Mouse (Mus musculus) intestine, postnatal 0 days (tissue): ENCODE data around the gene Nln. TPM values are rescaled to one million over a fixed set of nuclear protein-coding genes. Genes with fewer than 3 reads are reported as not detected.

Experiments used
- ATAC-seq: fragments of 200-750 bp; cut with Nextera tagmentation; 2 replicates; pipeline ENCODE4 v1.8.0; 2017; ENCODE audit warnings: mild to moderate bottlenecking, moderate TSS enrichment, moderate library complexity
- H3K27ac ChIP-seq: fragments of 300-500 bp; sonication (generic); 2 replicates; pipeline ENCODE4 v1.5.1; 2014; ENCODE audit warnings: mild to moderate bottlenecking, low read depth, low read length, moderate library complexity
- H3K27me3 ChIP-seq: fragments of 300-500 bp; sonication (generic); replicated peaks from 2 replicates; pipeline ENCODE4 v1.6.1; 2014; ENCODE audit warnings: low read length, mixed read lengths; ENCODE audit not compliant: control insufficient read depth, insufficient read depth
- H3K36me3 ChIP-seq: fragments of 300-500 bp; sonication (generic); 2 replicates; pipeline ENCODE4 v1.6.1; 2014; ENCODE audit warnings: mild to moderate bottlenecking, moderate library complexity; ENCODE audit not compliant: control insufficient read depth, insufficient read depth
- H3K4me1 ChIP-seq: fragments of 300-500 bp; sonication (generic); replicated peaks from 2 replicates; pipeline ENCODE4 v1.6.1; 2014; ENCODE audit warnings: antibody characterized with exemption, low read length, mixed read lengths; ENCODE audit not compliant: control insufficient read depth, insufficient read depth
- H3K4me2 ChIP-seq: fragments of 300-500 bp; sonication (generic); replicated peaks from 2 replicates; pipeline ENCODE4 v1.6.1; 2014; ENCODE audit warnings: low read depth, mild to moderate bottlenecking, moderate library complexity
- H3K4me3 ChIP-seq: fragments of 300-500 bp; sonication (generic); 2 replicates; pipeline ENCODE4 v1.5.1; 2014; ENCODE audit warnings: low read depth, low read length
- H3K9ac ChIP-seq: fragments of 300-500 bp; sonication (generic); 2 replicates; pipeline ENCODE4 v1.6.1; 2014; ENCODE audit warnings: mild to moderate bottlenecking, low read depth, low read length
- H3K9me3 ChIP-seq: fragments of 300-500 bp; sonication (generic); 2 replicates; pipeline ENCODE4 v1.6.1; 2016; ENCODE audit warnings: mixed run types; ENCODE audit not compliant: control insufficient read depth
- CTCF ChIP-seq: sonication (generic); IDR thresholded peaks from 2 replicates; pipeline ENCODE4 v1.5.1; 2016; ENCODE audit warnings: low read depth, mild to moderate bottlenecking, control low read depth, antibody characterized with exemption, moderate library complexity
- WGBS: fragments of 180-500 bp; shearing (Covaris S2); extraction: QIAGEN DNeasy Blood & Tissue Kit; methylation state at CpG from one replicate; pipeline ENCODE4 v1.1.7; 2014; 5-methylcytosine and 5-hydroxymethylcytosine counted together
- polyA plus RNA-seq: library from polyadenylated mRNA; unstranded; fragments of >200 nt; fragmentation: Nextera tagmentation; extraction: Ambion mirVana; gene quantifications from 2 replicates; pipeline ENCODE4 v1.2.1, GENCODE M21; 2015

The Nln gene
- polyA plus RNA-seq, 1 experiment from 2014 or later, result 13.3 TPM

DNA sequence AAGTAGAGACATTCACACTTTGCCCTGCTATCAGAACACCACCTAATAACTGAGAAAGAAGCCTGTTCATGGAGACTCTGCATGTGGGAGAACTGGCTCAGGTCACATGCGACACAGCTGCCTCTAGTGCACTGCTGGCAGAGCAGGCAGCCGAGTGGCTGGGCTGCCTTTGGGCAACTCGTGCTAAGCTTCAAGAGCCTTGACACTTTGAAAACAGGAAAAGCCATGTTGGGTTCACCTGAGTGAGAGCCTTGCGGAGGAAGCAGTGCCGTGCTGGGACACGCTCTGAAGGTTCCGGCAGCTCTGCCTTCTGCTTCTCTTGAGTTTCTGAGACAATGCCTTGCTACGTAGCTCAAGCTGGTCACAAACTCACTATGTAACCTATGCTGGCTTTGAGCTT, 66.7 kb downstream of the Nln start:
- ATAC-seq, result no peak
- Histone ChIP-seq H3K4me2 (no peak overlapping the region), H3K9me3 (no peaks in the 10 kb centered on the region), H3K4me3 (no peak overlapping the region), H3K27ac (no peak overlapping the region), H3K27me3 (no peaks in the 10 kb centered on the region), H3K4me1 (peaks cover 8% of the 10 kb centered on the region; the same call in 1 of the 2 replicates), H3K36me3 (no peaks in the 10 kb centered on the region), H3K9ac (no peak overlapping the region)
- WGBS, result 83% methylated on average over 8 of the region's 8 CpGs
- no peak for TF ChIP-seq CTCF

DNA sequence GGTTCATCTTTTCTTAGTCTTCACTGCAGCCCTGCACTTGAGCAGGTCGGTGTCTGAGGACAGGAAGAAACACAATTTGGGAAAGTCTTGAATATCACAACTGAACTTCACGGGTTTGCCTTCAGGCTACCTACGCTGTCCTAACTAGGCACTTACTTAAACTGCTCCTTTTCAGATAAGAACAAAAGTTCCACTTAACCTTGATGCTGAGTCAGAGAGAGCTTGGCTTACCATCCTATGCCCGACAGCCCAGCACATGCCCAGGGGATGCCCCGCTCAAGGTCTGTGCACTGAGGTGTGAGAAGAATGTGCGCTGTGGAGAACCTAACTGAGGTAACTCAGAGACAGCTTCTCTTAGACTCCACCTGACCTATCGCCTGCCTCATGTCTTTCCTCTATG, 67.9 kb downstream of the Nln start:
- Histone ChIP-seq H3K27ac (peak overlapping the region; percentile 1; the same call in 1 of the 2 replicates), H3K36me3 (no peaks in the 10 kb centered on the region), H3K9ac (no peak overlapping the region), H3K4me1 (peaks cover 17% of the 10 kb centered on the region), H3K4me2 (no peak overlapping the region), H3K4me3 (no peak overlapping the region), H3K27me3 (no peaks in the 10 kb centered on the region), H3K9me3 (no peaks in the 10 kb centered on the region)
- ATAC-seq, result no peak
- TF ChIP-seq CTCF, result no peak
- WGBS, result 86% methylated on average over 7 of the region's 7 CpGs

GRCm38 (mm10) chr13:104040950-104041349, 68.5 kb downstream of the Nln start:
- no peak for TF ChIP-seq CTCF
- WGBS, result 34% methylated on average over 4 of the region's 4 CpGs
- Histone ChIP-seq H3K4me1 (peaks cover 19% of the 10 kb centered on the region), H3K9me3 (no peaks in the 10 kb centered on the region), H3K4me3 (no peak overlapping the region), H3K27me3 (no peaks in the 10 kb centered on the region), H3K27ac (no peak overlapping the region), H3K9ac (no peak overlapping the region), H3K36me3 (no peaks in the 10 kb centered on the region), H3K4me2 (no peak overlapping the region)
- ATAC-seq, result peak; percentile 66

DNA sequence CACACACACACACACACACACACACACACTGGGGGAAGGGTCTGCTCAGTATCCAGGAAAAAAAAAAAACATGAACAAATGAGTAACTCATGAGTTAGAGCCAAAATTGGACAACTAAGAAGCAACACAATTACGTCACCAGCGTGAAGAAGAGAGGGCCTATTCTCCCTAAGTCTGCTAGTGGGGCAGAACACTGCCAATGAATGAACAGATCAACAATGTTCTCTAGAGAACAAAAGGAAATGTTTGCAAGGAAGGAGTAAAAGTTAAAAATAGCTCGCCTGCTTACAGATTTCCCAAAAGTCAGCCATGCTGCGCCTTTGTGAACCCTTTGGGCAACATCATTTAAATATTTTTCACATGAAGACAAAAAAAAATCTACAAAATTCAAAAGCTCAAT, 69.6 kb downstream of the Nln start:
- H3K4me3 ChIP-seq, result no peak overlapping the region
- H3K4me1 ChIP-seq, result peaks cover 24% of the 10 kb centered on the region
- no peak for TF ChIP-seq CTCF
- no peaks in the 10 kb centered on the region for H3K9me3 ChIP-seq
- no peaks in the 10 kb centered on the region for H3K36me3 ChIP-seq
- no peak overlapping the region for H3K27ac ChIP-seq
- H3K4me2 ChIP-seq, result no peak overlapping the region
- no peak overlapping the region for H3K9ac ChIP-seq
- no peaks in the 10 kb centered on the region for H3K27me3 ChIP-seq
- no peak for ATAC-seq
- WGBS, result 78% methylated on average over 4 of the region's 4 CpGs

GRCm38 (mm10) chr13:104038891-104039290, 70.5 kb downstream of the Nln start:
- WGBS, result 86% methylated on average over 7 of the region's 7 CpGs
- Histone ChIP-seq H3K27me3 (no peaks in the 10 kb centered on the region), H3K27ac (no peak overlapping the region), H3K4me1 (peaks cover 29% of the 10 kb centered on the region), H3K9ac (no peak overlapping the region), H3K4me3 (no peak overlapping the region), H3K36me3 (no peaks in the 10 kb centered on the region), H3K9me3 (no peaks in the 10 kb centered on the region), H3K4me2 (no peak overlapping the region)
- no peak for ATAC-seq
- TF ChIP-seq CTCF, result no peak

- H3K4me1 ChIP-seq, result peaks cover 29% of the 10 kb centered on the region
- H3K27ac ChIP-seq, result peak overlapping the region; percentile 54
- no peak overlapping the region for H3K4me3 ChIP-seq
- no peak for ATAC-seq
- no peaks in the 10 kb centered on the region for H3K36me3 ChIP-seq
- H3K27me3 ChIP-seq, result no peaks in the 10 kb centered on the region
- TF ChIP-seq CTCF, result no peak
- no peaks in the 10 kb centered on the region for H3K9me3 ChIP-seq
- H3K9ac ChIP-seq, result no peak overlapping the region
- 66% methylated on average over 7 of the region's 7 CpGs for WGBS
- H3K4me2 ChIP-seq, result 0 out of 2 replicates have a peak overlapping the region, but pooled peaks have one; percentile 13
Observed at GRCm38 (mm10) chr13:104038358-104038757, 71.1 kb downstream of the Nln start.
